Mouse (Mus musculus): ENCODE measurements around the gene Prkce. TPM values are rescaled to one million over a fixed set of nuclear protein-coding genes. Genes with fewer than 3 reads are reported as not detected.

Prkce gene
- total RNA-seq, 2 experiments from 2014 or later, result 276 to 292 TPM

- DNase-seq (ENCODE audit: low spot score in 2 of 2), result no peak
- intact Hi-C loops (cut with DNase I), result no loop called here
Measured at GRCm38 (mm10) chr17:86663471-86663870, 495.9 kb downstream of the Prkce start.

GRCm38 (mm10) chr17:86667836-86668600, 500.4 kb downstream of the Prkce start:
- DNase-seq (ENCODE audit: low spot score in 2 of 2), result no peak
- intact Hi-C loops (cut with DNase I), result no loop called here

GRCm38 (mm10) chr17:86669641-86670373, 502.2 kb downstream of the Prkce start:
- intact Hi-C loops (cut with DNase I), result no loop called here
- DNase-seq (ENCODE audit: low spot score in 2 of 2), result no peak

GRCm38 (mm10) chr17:86670731-86671130, 503.1 kb downstream of the Prkce start:
- DNase-seq (ENCODE audit: low spot score in 2 of 2), result no peak
- intact Hi-C loops (cut with DNase I), result no loop called here

- intact Hi-C loops (cut with DNase I), result no loop called here
- no peak for DNase-seq (ENCODE audit: low spot score in 2 of 2)
Measured at GRCm38 (mm10) chr17:86674971-86675370, 507.4 kb downstream of the Prkce start.

- no peak for DNase-seq (ENCODE audit: low spot score in 2 of 2)
- intact Hi-C loops (cut with DNase I), result no loop called here
Measured at GRCm38 (mm10) chr17:86676336-86676735, 508.8 kb downstream of the Prkce start.

GRCm38 (mm10) chr17:86676909-86677308, 509.3 kb downstream of the Prkce start:
- no peak for DNase-seq (ENCODE audit: low spot score in 2 of 2)
- intact Hi-C loops (cut with DNase I), result no loop called here

- DNase-seq (ENCODE audit: low spot score in 2 of 2), result no peak
- intact Hi-C loops (cut with DNase I), result no loop called here
Measured at GRCm38 (mm10) chr17:86685263-86685662, 517.7 kb downstream of the Prkce start.

GRCm38 (mm10) chr17:86687021-86687420, 519.4 kb downstream of the Prkce start:
- no peak for DNase-seq (ENCODE audit: low spot score in 2 of 2)
- intact Hi-C loops (cut with DNase I), result no loop called here

- intact Hi-C loops (cut with DNase I), result no loop called here
- no peak for DNase-seq (ENCODE audit: low spot score in 2 of 2)
Measured at GRCm38 (mm10) chr17:86690871-86691390, 523.3 kb downstream of the Prkce start.

GRCm38 (mm10) chr17:86697751-86698150, 530.2 kb downstream of the Prkce start:
- DNase-seq (ENCODE audit: low spot score in 2 of 2), result no peak
- intact Hi-C loops (cut with DNase I), result no loop called here

- DNase-seq (ENCODE audit: low spot score in 2 of 2), result no peak
- intact Hi-C loops (cut with DNase I), result no loop called here
Measured at GRCm38 (mm10) chr17:86703336-86703735, 535.8 kb downstream of the Prkce start.

GRCm38 (mm10) chr17:86705236-86705635, 537.7 kb downstream of the Prkce start:
- intact Hi-C loops (cut with DNase I), result no loop called here

GRCm38 (mm10) chr17:86706467-86706866, 538.9 kb downstream of the Prkce start:
- intact Hi-C loops (cut with DNase I), result no loop called here
- DNase-seq (ENCODE audit: low spot score in 2 of 2), result no peak

More at GRCm38 (mm10) chr17:86705236-86705635, 537.7 kb downstream of the Prkce start:
- DNase-seq (ENCODE audit: low spot score in 2 of 2), result no peak

Other genes with a start within 250 kb of the Prkce start
- 10 to 100 TPM; 13.4 to 16.5 TPM for gene Srbd1, start 22.6 kb upstream of the Prkce start, total RNA-seq (2021)

Measured in left cerebral cortex, postnatal 36 days (tissue).